Mouse (Mus musculus): ENCODE results near the gene Arfgef3. TPM values are rescaled to one million over a fixed set of nuclear protein-coding genes. Genes with fewer than 3 reads are reported as not detected.

Arfgef3 gene
- 0.01 and 0.02 TPM in 2 replicates for polyA plus RNA-seq (2012; rRNA removed)

DNA sequence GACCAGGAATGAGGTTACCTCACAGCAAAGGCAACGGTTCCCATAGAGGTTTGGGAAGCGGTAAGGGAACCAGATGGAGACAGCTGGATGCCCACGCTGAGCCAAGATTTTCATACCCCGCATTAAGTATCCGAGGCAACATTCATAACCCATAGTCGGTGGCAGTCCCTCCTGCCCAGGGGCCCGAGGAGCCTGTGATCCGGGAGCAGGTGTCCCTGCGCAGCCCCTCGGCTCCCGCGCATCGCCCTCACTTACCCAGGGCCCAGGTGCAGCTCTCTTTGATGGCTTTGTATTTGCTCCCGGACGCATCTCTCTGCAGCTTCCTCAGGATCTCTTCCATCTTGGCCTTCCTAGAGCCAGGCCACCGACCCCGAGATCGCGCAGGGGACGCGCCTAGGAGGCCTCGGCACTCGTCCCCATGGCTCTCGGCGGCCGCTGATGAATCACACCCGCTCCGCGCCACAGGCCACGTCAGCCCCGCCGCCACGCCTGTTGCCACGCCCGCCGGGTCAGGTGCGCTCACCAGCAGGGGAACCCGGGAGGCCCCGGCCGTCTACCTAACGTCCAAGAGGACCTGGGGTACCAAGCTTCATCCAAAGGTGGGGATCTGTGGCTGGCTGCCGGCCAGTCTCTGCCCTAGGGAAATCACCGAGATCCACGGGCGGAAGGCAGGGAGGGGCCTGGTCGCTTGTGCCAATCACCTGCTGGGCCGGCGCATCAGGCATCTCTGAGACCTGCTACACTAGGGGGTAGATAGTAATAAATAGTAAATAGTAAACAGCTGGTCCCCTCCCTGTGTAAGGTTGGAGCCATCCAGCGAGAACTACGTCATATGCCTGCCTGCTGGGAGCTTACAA, at the start of gene Arfgef3:
TSS of gene Arfgef3 (minus strand) at position 664 of the 857 bp plus-strand sequence.

DNA sequence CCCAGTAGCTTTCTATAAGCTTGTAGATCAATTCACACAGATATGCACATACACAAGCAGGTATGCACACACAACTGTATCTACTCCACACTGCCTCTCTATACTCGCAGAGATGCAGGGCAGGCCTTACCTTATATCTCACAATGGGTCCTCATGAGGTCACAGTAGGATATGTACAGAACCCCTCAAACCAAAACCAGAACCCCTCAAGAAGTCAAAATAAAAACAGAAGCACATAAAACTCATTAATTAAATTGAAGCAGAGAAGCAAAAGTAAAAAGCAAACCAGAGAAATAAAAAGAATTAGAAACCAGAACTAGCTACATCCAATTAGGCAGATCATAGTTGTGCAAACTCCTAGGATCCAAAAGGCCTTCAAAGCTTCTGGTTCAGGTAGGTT, 42.9 kb upstream of the Arfgef3 start, which contains the start of gene Gm4922:
TSS of gene Gm4922 (minus strand) at position 101 of the 400 bp plus-strand sequence.

DNA sequence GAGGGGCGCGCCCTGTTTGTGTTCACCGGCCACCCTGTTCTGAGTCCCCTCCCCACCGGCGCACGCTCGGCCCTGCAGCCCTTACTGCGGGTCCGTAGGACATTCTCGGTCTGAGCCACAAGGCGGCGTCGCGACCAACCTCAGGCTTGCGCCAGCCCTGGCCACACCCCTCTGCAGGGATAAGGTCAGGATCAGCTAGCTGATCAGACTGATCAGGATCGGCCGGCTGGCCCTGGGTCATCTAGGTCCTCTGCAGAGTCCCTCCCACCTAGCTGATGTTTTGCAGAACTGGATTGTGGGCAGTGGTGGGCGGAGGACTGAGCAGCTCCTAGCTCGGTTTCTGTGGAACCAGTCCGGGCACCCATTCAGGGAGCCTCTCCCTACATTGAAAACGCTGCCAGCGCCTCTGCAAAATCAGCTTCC, 197.9 kb downstream of the Arfgef3 start, which contains the start of gene Hebp2:
TSS of gene Hebp2 (minus strand) at position 264 of the 423 bp plus-strand sequence.

Other genes starting within 250 kb of the Arfgef3 start
- 0.63 and 0.71 TPM in 2 replicates for gene Hebp2, start 197.9 kb downstream of the Arfgef3 start, polyA plus RNA-seq (2012; rRNA removed)
- gene Gm4922, start 42.8 kb upstream of the Arfgef3 start, polyA plus RNA-seq (2012; rRNA removed) = not detected in 2 replicates
- 6.7 and 7.2 TPM in 2 replicates for gene Perp, start 101.1 kb upstream of the Arfgef3 start, polyA plus RNA-seq (2012; rRNA removed)